Mouse (Mus musculus) regulatory T cell (primary cell): Measurements from ENCODE around the gene Cdk14.

Source experiments
- in situ Hi-C: fragments of 300-600 bp; cut with MboI, MseI; formaldehyde crosslinking; loops from one replicate; pipeline ENCODE4 v1.15.1; 2025; ENCODE audit warnings: high pct_unique_total_duplicates

Cdk14 gene

DNA sequence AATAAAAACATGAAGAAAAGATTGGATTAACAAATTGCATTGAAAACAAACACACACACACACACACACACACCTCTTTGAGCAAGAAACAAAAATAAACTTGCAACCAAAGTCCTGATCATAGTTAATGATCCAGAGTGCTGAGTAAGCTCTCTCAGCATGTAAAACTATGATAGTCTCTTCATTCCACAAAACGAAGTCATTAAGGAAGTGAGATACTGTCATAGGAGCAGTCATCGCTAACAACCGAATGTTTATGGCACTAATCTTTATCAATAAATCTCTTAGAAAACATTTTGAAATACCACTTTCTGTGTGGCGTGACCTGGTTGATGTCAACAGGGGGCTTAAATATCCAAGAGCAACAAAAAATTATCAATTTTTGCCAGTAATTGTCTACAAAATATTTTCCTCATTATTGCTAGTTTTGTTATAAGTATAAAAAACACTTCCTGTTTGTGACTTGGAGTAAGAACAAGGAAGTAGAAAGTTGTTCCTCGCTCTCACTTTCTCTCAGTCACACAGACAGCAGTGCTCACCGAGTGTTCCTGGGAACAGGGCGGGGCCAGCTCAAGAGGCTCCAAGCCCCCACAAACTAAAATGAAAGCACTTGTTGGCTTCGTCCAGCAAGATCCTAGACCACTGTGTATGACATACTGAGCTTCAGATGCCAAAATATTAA is 100.1 kb downstream of the Cdk14 start:
- in situ Hi-C loops = no loop called here

DNA sequence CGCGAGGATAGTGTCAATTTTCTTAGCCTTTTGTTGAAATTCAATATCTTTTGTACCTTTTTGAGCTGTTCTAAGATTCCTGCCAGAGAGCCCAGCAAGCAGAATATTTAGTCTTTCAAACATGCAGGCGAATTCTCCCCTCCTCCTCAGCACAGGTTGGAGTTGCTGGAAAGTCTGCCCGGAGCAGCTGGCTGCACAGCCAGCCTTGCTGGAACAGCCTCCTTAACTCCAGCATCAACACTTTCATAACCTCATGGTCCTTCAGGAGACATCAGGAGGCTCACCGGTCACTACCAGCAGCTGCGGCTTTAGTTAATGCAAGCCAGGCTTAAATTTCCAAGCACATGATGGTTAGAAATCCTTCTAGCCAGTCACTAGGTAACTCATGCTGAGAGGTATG is 105.8 kb downstream of the Cdk14 start:
- in situ Hi-C loops = no loop called here

DNA sequence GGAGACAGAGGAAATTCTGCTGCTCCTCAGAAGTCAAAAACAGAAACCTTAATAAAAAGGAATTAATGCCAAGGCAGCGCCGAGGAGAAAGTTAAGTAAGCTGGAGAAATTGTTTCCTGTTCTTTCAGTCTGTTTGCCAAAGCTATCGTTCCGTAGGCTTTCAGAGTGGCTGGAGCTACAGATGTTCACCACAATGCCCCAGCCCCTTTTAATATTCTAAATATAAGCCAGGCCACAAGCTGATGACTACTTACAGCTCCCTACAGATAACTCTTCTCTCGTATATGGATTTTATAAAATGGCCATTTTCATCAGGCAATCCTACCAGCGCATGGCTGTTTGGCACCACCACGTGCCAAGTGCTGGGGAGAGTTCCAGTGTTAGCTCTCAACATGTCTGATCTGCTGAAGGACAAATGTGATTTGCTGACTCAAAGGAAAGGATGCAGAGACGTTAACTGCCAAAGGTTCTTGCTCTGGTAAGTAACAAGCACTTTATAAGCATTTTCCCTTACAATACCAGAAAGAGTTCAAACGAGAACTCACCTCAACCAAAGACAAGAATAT is 106.8 kb downstream of the Cdk14 start:
- in situ Hi-C loops = no loop called here

DNA sequence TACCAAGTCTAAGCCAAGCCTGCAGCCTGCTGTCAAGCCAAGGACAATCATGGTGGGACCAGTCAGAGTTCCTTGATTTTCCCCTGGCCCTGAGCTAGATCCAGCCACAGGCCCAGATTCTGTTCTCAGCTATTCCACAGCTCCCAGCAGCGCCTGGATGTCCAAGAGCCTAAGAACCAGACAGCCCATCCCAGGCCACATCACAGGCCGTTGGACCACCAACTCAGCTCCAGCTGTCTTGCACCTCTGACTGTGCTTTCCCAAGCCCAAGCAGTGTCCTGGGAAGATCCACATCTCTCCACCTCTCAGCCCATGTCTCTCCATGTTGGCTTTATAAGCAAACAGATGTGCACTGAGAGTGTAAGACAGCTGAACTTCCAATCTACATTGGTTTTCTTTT is 114.8 kb downstream of the Cdk14 start:
- in situ Hi-C loops = no loop called here

DNA sequence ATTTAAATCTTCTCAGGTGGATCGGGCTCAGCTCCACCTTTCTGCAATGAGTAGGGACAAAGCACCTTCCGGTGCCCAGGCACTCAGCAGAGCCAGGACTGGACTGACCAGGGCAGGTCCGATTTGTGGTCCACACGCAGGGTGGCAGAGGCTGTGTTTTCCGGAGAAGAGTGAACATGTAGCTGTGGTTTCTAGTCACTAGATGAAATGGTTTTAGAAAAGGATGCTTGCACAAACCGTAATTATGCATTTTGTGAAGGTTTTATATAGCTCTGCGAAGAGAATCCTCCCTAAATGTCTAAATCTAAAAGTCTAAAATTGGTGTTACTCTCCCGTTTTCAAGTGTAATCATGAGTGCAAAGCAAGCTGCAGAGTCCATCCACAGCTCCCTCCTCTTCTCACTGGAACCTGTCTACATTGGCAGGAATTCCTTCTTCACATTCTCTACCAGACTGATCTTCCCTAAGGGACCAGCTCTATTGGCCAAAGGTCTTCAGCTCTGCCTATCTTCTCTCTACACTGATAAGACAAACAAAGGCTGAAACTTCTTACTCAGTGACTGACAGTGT is 116.9 kb downstream of the Cdk14 start:
- in situ Hi-C loops = no loop called here

DNA sequence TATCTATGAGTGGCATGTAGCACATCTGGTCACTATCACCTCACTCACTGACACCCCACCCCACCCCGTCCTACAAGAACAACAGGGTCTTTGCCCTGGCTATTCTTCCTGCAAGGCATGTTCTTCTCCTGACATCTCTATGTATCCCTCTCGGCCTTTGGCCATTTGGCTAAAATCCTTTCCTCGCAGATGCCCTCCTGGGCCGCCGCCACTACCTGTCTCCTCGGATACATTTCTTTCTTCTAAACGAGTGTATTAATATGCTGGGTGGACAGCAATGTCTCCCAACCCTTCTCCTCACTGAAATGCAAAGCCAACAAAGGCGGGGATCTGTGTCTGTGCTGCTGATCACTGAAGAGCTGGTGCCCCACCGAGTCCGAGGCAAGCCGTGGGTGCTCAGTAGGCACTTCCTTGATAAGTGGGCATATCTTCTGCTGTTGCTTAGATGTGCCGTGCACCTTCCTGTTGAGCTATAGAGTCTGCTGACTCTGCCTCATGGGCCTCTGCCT is 118.5 kb downstream of the Cdk14 start:
- in situ Hi-C loops = no loop called here

DNA sequence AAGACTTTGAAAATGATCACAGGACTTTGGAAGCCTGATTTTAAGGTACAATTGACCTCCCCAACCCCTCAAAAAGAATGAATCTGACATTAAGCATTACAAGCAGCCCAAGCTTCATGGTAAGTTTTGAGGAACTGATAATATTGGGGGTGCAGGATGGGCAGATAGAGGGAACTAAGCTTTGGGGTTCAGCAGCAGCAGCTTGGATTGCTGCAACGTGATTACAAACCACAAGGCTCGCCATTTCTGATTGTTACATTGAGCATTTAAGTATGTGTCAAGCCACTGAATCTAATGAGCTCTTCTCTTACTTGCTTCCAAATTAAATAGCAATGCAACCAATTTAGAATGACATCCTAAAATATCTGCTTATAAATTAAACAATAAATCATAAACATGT is 119.1 kb downstream of the Cdk14 start:
- in situ Hi-C loops = no loop called here

DNA sequence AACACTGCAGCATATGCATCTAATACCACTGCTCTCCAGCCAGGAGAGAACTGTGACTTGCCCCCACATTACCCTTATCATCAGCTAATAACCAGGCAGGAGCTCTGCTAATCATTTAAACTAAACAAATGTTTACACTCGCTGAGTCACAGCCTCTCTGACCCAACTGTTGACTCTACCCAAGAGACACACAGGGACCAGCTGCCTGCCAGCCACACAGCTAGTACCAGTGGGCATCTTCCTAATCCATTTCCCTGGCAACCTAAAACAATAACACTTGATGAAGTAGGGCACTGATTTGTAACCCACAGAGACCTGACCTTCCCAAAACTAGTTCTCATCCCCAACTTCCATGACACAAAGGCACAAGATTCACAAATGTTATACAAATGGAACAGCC is 119.8 kb downstream of the Cdk14 start:
- in situ Hi-C loops = no loop called here

DNA sequence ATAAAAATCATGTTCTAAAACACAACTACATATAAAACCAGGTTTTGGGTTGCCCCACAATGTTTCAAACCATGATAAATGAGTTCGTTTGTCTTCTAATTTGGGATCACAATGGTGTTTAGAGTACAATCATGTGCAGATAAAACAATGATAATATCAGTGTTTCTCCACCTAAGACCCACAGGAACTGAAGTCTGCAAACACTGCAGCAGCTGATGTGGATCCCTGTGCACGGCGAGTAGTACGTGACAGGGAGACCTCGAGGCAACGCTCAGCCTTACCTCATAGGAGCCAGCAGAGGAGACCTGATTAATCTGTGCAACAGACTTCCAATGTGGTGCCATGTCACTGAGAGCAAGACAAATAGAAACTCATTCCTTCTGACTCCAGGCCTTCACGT is 122.9 kb downstream of the Cdk14 start:
- in situ Hi-C loops = loop anchor here (10.0 kb wide), 1 partner anchor 988 kb away; no protein-coding TSS in a partner anchor

DNA sequence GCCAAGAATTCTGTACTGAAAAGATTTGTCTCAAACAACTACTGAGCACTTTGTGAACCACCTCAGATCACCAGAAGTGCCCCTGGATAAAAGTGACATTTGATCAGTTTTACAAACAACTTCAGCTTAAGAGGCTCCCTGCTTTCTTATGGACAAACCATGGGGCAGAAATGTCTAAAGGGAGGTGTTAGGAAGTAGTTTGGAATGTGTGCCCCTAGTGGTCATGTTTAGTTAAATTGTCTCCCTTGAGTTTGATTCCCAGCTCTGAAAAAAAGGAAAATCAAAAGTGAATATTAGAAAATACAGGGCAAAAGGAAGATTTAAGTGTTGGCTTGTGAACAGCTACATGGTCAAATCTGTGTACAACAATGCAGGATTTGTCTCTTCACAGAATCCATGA is 123.3 kb downstream of the Cdk14 start:
- in situ Hi-C loops = loop anchor here (10.0 kb wide), 1 partner anchor 988 kb away; no protein-coding TSS in a partner anchor

DNA sequence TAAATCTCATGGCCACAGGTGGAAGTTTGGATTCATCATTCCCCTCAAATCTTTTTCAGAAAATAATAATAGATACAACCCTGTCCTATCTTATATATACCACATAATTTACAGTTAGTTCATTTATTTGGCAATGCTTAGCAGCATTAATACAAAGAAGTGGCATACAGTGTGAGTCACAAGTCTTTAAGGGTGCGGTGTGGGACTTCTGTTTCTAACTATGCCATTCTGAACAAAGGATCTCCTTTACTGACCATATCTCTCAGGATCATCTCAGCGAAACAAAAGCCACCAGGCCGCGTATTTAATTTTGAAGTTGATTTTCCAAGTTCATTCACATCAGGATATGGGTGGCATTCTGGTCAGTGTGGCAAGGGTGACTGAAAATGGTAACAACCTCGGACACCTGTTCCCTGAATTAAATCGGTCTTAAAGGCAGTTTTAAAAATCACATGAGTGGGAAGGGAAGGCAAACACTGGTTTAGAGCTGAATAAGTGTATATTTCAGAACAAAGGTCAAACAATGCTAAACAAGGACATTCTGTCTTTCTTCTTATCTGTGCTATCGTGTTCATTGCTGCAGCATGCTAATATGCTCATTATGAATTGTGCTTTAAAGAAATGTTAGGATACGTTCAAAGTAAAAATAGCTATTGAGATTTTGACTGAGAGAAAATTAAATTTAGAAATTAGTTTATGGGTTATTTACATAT is 127.1 kb downstream of the Cdk14 start:
- in situ Hi-C loops = loop anchor here (10.0 kb wide), 1 partner anchor 992 kb away; no protein-coding TSS in a partner anchor

DNA sequence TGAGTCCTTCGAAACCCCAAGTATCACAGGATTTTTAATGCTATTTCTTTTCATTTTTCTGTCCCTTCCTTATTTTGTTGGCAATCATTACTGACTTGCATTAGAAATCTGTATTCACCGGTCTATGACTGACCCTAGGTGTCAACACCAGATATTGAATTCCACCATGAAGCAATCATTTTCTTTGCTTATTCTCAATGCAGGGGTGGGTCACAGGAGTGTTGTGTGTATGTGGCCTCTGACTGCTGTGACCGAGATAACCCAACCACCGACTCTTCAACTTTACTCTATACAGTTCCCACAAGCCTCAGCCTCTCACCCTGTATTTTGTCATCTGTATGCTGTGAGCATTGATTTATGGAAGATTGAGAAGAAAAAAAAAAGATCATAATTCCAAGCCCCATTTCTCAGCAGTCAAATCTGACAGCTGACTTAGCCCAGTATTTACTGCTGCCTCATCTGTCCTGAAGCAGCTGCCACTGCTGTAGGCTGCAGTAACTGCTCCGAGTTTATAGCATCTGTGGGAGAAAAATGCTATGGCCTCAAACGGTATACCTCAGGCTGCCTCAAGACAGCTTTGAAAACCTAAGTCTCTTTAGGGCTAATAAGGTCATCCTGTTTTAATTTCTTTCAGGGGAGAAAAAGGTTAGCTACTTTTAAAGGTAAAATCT is 128.7 kb downstream of the Cdk14 start:
- in situ Hi-C loops = loop anchor here (10.0 kb wide), 1 partner anchor 993 kb away; no protein-coding TSS in a partner anchor

DNA sequence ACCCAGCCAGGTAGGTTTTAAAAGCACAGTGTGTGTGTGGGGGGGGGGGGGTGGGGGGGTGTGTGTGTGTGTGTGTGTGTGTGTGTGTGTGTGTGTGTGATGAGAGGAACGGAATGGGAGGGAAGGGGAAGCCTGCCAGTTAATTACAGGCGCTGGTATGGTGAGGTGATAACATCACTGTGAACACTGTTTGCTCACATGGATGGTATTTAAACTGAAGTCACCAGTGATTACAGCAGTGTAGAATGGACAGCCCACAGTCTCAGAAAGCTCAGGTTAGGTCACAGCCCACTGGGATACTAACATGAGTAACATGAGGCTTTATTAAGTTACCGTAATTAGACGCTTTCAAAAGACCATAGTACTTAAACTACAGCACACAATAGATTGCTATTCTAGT is 129.4 kb downstream of the Cdk14 start:
- in situ Hi-C loops = loop anchor here (10.0 kb wide), 1 partner anchor 994 kb away; no protein-coding TSS in a partner anchor

DNA sequence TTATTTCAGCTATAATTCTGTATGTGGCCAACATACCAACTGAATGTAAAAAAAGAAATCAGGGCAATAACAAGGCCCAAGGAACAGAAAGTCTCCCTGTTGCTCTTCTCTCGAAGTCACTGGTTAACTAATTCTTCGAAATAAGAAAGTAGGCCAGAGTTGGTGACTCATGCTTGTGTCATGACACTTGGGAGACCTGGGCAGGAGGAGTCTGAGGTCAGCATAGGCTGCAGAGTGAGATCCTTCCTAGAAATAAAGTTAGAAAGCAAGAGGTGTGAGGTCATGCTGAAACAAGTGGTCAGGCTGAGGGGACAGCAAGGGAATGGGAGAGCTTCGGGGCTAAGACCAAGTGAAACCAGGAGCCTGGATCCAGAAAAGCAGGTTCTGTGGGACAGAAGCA is 134.2 kb downstream of the Cdk14 start:
- in situ Hi-C loops = no loop called here

DNA sequence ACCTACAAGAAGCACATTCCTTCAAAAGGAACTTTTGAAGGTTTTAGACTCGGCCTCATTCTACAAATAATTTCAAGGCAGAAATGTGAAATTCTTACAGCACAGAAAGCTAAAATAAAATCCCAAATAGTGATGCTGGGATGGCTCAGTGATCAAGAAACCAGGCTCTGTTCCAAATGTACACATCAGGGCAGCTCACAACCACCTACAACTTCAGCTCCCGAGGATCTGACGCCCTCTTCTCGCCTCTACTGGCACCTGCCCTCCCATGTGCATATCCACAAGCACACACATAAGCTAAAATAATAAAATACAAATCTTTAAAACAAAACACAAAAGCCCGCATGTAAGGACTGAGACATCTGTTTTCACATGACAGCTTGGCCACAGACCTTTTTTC is 135.6 kb downstream of the Cdk14 start:
- in situ Hi-C loops = no loop called here

DNA sequence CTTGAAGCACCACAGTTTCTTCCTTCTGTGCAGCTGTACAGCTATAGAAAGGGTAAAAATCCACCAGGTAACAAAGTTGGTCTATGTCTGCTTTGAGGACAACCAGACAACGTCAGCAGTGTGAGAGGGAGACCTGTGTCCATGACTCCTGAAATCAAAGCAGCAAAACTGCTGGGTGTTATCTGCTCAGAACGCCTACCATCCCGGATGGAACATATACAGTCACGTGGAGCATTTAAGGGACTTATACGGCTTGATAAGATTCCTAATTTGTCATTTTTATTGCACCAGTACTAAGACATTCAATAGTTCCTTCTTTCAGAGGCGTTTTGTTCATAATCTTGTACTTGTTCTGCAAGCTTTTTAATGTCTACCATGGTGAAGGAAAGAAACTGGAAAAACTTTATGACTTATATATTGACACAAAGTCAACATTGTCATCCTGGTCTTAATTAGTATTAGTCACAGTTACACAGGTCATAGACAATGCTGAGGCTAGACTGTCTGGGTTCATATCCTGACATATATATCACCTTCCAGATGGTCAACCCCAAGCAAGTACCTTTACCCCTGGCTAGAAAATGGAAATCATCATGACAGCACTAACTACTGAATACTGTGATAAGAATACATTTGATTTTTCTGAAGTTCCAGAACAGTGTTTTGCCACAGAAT is 136.2 kb downstream of the Cdk14 start:
- in situ Hi-C loops = no loop called here

DNA sequence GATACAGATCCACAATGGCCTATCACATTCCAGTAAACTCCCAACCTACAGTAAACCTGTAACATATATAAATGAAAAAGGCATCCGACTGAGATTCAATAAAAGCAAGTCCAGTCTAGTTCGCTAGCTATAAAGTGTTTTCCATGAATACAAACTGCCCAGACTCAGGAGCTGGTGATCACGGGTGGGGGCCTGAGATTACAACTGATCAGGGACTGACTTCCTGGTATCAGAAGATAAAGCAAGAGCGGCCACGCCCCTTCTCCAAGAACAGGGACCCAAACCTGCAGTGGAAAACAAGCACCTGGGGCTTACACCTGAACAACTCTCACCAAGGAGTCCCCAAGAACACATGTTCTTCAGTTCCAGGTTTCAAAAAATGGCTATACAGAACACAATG is 137.7 kb downstream of the Cdk14 start:
- in situ Hi-C loops = no loop called here

DNA sequence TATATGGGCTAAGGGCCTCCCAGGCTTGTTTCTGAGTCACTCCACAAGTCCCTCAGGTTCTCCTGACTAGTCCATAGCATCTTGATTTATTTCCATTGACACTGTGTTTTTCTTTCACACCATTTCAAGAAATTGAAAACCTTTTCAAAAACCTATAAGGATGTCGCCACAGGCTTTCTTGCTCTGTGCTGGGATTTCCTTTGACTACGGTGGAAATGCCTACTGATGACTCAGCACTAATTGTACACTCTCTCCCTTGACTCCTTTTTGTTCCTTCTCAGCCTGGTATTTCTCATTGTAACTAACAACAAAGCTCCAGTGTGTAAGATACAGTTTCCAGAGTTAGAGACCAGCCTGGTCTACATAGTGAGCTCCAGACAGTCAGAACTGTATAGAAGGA is 144.8 kb downstream of the Cdk14 start:
- in situ Hi-C loops = no loop called here

DNA sequence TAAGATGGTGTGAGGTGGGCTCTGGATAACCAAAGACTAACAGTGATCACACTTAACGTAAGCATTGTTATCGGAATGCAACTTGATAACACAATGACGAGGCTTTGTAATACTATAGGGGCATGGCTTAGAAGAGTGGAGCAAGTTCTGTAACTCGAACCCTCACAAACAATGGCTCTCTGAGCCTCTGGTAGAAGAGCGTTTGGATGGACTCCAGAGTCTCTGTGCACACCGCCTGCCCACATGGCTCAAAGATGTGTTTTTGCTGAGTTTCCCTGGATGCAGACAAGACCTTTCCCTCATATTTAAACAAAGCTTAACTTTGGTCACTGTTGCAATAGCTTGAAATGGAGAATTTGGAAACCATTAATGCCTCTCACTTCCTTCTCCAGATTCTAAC is 145.8 kb downstream of the Cdk14 start:
- in situ Hi-C loops = no loop called here

DNA sequence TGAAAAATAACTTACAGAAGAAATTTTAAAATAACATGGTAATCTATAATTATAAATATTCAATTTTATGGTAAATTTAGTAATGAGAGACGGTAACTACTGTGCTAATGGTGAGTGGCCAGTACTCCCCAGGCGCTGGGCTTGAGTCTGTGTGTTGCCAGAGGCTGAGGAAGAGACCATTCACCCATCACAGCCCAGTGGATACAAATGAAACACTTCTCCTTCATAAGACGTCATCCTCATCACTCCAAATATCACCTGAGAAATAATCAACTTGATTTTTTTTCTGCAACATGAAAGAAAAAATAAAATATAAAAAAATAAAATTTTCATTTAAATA is 153.4 kb downstream of the Cdk14 start:
- in situ Hi-C loops = no loop called here
